Mouse (Mus musculus) cerebellum, adult 11-12 months (tissue): Measurements from ENCODE around the gene 1700012A03Rik.

ENCODE experiments used
- DNase-seq: peaks from one replicate; pipeline ENCODE4 v3.0.0; 2022

Gene 1700012A03Rik

GRCm38 (mm10) chr6:32105547-32106275, 55.7 kb downstream of the 1700012A03Rik start:
- no peak for DNase-seq
